In the genomic region with DNA sequence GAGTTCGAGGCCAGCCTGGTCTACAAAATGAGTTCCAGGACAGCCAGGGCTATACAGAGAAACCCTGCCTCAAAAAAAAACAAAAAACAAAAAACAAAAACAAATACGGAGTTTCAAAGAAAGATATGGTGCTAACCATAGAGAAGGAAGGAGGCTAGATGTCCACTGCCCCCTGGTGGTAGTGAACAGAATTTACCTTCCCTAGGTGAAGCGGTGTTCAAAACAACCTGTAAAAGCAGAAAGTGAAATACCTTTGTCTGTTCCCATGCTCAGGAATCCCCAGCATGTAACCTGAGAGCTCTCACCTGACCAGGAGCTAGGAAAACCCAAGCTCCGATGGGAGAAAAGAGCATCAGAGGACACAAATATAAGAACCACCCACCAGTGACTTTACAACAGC, we compare ENCODE assay signal across 9 mouse cellular contexts.
A peak's percentile ranks its signal among the peaks of the same experiment; 100 is the strongest.
DNase-seq lines count a peak whose midpoint lies in the region; ATAC-seq and TF ChIP-seq lines count a peak whose summit lies in the region.
"Had no signal": no experiment of that assay in that cellular context is flagged by ENCODE, and none has a peak within 500 bp of the region (broad histone marks: within the 10 kb centered on the region; RNA-seq: fewer than 3 reads in every experiment).

No protein-coding gene starts in this region.

- no peaks in the 10 kb centered on the region for H3K36me3 ChIP-seq in liver, adult 2 months (ENCODE audit: control insufficient read depth, insufficient read depth, low read length)
- no peaks in the 10 kb centered on the region for H3K36me3 ChIP-seq in liver, embryonic 11.5 days (ENCODE audit: control insufficient read depth, insufficient read depth, low read length)
- H3K36me3 ChIP-seq: heart, embryonic 15.5 days had no signal

- TF ChIP-seq POLR2A in liver, adult 2 months (IDR thresholded peaks at IDR 0.05; ENCODE audit: extremely low read depth, insufficient read depth, low read length), result no peak
- no peak for TF ChIP-seq POLR2A in cerebellum, adult 2 months (IDR thresholded peaks at IDR 0.05; ENCODE audit: borderline replicate concordance, insufficient read depth, low read length)

- no peak overlapping the region for H3K27ac ChIP-seq in liver, adult 2 months (replicated peaks; ENCODE audit: insufficient read depth, low read depth, low read length)
- H3K27ac ChIP-seq in liver, embryonic 11.5 days (ENCODE audit: low read depth, low read length), result no peak overlapping the region
- no peak overlapping the region for H3K27ac ChIP-seq in cerebellum, adult 2 months (ENCODE audit: insufficient read depth, low read length)
- H3K27ac ChIP-seq: heart, embryonic 15.5 days had no signal

- no peak overlapping the region for H3K9ac ChIP-seq in liver, adult 2 months (ENCODE audit: low read depth, low read length)
- no peak overlapping the region for H3K9ac ChIP-seq in liver, embryonic 11.5 days (ENCODE audit: low read depth, low read length)
- H3K9ac ChIP-seq: heart, embryonic 15.5 days had no signal

- DNase-seq in CD4-positive, CD25-positive, alpha-beta regulatory T cell, adult 2 months (ENCODE audit: low read depth, low spot score), result peak; percentile 57
- peak; percentile 6 for DNase-seq in liver, adult 2 months (ENCODE audit: extremely low read depth, low read depth, low spot score)
- DNase-seq in liver, embryonic 11.5 days (ENCODE audit: low spot score), result no peak
- peak; percentile 34 for DNase-seq in embryo, embryonic 11 days
- peak; percentile 34 for DNase-seq in retina, postnatal 1 day
- no peak for DNase-seq in testis, postnatal 10 days (ENCODE audit: low spot score)
- DNase-seq in cerebellum, adult 2 months, result no peak

- H3K27me3 ChIP-seq in liver, adult 2 months (ENCODE audit: control insufficient read depth, insufficient read depth, low read length), result no peaks in the 10 kb centered on the region
- no peaks in the 10 kb centered on the region for H3K27me3 ChIP-seq in liver, embryonic 11.5 days (replicated peaks; ENCODE audit: control insufficient read depth, insufficient read depth, low read length)
- no peaks in the 10 kb centered on the region for H3K27me3 ChIP-seq in cerebellum, adult 2 months (ENCODE audit: control insufficient read depth, insufficient read depth, low read length)
- H3K27me3 ChIP-seq: heart, embryonic 15.5 days had no signal

- no peaks in the 10 kb centered on the region for H3K9me3 ChIP-seq in liver, embryonic 11.5 days (ENCODE audit: control insufficient read depth, low read length)
- H3K9me3 ChIP-seq: heart, embryonic 15.5 days had no signal

- H3K79me2 ChIP-seq in liver, adult 2 months (ENCODE audit: control insufficient read depth, insufficient read depth, low read length), result no peaks in the 10 kb centered on the region

- H3K4me2 ChIP-seq in liver, embryonic 11.5 days, result no peak overlapping the region
- H3K4me2 ChIP-seq: heart, embryonic 15.5 days had no signal

- no peak for ATAC-seq in CD4-positive, CD25-positive, alpha-beta regulatory T cell, adult 4 months
- no peak for ATAC-seq in liver, embryonic 11.5 days (replicated peaks; ENCODE audit: low FRiP score)

- H3K4me3 ChIP-seq in liver, adult 2 months (ENCODE audit: insufficient read depth, low read depth, low read length), result no peak overlapping the region
- no peak overlapping the region for H3K4me3 ChIP-seq in liver, embryonic 11.5 days (ENCODE audit: low read depth, low read length)
- H3K4me3 ChIP-seq in cerebellum, adult 2 months (replicated peaks; ENCODE audit: insufficient read depth, low read depth, low read length), result no peak overlapping the region
- H3K4me3 ChIP-seq: heart, embryonic 15.5 days had no signal

- no peak for TF ChIP-seq CTCF in liver, adult 2 months (IDR thresholded peaks at IDR 0.05; ENCODE audit: low read depth, low read length)
- no peak for TF ChIP-seq CTCF in cerebellum, adult 2 months (IDR thresholded peaks at IDR 0.05; ENCODE audit: borderline replicate concordance, insufficient read depth, low read depth, low read length)

- WGBS in liver, adult 2 months, result 71% methylated on average over 4 of the region's 4 CpGs
- WGBS in liver, embryonic 11.5 days, result 54% methylated on average over 4 of the region's 4 CpGs
- 74% methylated on average over 4 of the region's 4 CpGs for WGBS in cerebellum, adult 2 months

- no peaks in the 10 kb centered on the region for H3K4me1 ChIP-seq in liver, adult 2 months (ENCODE audit: control insufficient read depth, insufficient read depth, low read length)
- H3K4me1 ChIP-seq in liver, embryonic 11.5 days (replicated peaks; ENCODE audit: control insufficient read depth, insufficient read depth, low read length), result no peaks in the 10 kb centered on the region
- H3K4me1 ChIP-seq in cerebellum, adult 2 months (ENCODE audit: control insufficient read depth, insufficient read depth, low read length), result no peaks in the 10 kb centered on the region
- H3K4me1 ChIP-seq: heart, embryonic 15.5 days had no signal

Comparison
In these comparisons a context has a peak if more than half of its experiments do, and no peak if none do; other contexts are left out.
1. DNase-seq: peak in CD4-positive, CD25-positive, alpha-beta regulatory T cell, adult 2 months (single experiment), liver, adult 2 months (single experiment), embryo, embryonic 11 days (single experiment) and retina, postnatal 1 day (single experiment); none in liver, embryonic 11.5 days (single experiment), testis, postnatal 10 days (single experiment) and cerebellum, adult 2 months (0 of 2).